Mouse (Mus musculus): Measurements from ENCODE around the gene Ckmt2.
A peak's percentile ranks its signal among the peaks of the same experiment; 100 is the strongest.

The Ckmt2 gene

GRCm38 (mm10) chr13:91876741-91877349, at the start of gene Ckmt2:
Gene Ckmt2, minus strand, starts transcription at chr13:91876885.
- DNase-seq = peak in 1 of 2 experiments; percentile 45

- no peak for DNase-seq
These were observed 44.3 kb upstream of the Ckmt2 start for GRCm38 (mm10) chr13:91921010-91921409.

- no peak for DNase-seq
These were observed 42.1 kb upstream of the Ckmt2 start for GRCm38 (mm10) chr13:91918764-91919163.

GRCm38 (mm10) chr13:91917835-91918234, 41.1 kb upstream of the Ckmt2 start:
- DNase-seq = no peak

GRCm38 (mm10) chr13:91916308-91916707, 39.6 kb upstream of the Ckmt2 start:
- DNase-seq = no peak

DNA sequence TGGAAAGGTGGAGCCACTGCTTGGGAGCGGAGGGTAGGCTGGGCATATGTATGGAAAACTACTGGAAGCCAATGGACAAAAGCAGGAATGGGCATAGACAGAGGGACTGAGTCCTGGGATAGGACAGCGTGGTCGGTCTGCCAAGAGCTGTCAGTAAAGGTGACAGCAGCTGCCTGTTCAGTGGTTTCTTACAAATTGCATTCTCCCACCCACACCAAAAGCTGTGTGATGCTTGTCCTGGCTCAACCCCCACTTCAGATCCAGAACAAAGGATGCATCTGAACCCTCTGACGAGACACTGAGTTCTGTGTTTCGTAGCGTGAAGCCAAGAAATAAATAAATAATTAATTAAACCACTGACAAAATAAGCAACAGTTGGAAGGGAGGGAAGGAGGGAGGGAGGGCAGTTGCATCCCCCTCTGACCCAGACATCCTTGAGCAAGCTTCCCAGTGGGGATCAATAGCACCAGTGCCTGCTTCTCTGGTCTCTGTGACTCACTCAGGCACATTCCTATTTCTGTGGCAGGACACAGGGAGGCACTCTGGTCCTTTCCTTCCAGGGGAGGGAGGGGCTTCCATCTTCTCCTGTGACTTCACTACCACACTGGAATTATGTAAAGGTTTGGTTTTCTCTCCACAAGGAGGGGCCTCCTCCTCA, 39.0 kb upstream of the Ckmt2 start:
- DNase-seq = no peak

GRCm38 (mm10) chr13:91915192-91915581, 38.5 kb upstream of the Ckmt2 start:
- no peak for DNase-seq

DNA sequence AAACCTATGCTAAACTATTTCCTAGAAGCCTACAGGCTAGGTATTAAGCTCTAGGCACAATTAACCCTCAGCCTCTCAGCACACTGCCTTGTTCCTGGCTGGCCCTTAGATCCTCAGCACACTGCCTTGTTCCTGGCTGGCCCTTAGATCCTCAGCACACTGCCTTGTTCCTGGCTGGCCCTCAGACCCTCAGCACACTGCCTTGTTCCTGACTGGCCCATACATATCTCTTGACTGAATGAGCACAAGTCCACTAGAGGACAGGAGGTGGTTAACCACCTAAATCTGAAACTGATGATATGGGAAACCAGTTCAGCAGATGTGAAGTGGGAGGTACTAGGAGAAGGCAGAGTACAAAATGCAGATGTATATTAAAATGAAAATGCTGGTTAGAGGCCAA, 35.0 kb upstream of the Ckmt2 start:
- DNase-seq = no peak

DNA sequence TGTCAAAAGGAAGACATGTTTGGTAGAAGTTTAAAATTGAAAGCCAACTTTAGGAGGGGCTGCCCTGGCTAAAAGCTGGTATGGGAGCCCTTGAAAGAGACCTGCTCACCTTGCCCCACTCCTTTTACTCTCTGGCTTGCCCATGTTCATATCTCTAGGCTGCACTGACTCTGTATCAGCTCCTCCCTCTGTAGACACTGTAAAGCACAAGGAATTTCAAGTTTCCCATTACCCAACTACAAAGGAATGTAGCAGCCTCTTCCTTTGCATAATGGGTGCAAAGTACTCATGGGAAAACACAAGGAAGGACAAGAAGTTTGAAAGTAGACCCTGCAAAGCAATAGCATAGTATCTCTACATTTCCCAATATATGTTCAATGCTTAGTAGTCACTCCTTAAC, 34.5 kb upstream of the Ckmt2 start:
- no peak for DNase-seq

DNA sequence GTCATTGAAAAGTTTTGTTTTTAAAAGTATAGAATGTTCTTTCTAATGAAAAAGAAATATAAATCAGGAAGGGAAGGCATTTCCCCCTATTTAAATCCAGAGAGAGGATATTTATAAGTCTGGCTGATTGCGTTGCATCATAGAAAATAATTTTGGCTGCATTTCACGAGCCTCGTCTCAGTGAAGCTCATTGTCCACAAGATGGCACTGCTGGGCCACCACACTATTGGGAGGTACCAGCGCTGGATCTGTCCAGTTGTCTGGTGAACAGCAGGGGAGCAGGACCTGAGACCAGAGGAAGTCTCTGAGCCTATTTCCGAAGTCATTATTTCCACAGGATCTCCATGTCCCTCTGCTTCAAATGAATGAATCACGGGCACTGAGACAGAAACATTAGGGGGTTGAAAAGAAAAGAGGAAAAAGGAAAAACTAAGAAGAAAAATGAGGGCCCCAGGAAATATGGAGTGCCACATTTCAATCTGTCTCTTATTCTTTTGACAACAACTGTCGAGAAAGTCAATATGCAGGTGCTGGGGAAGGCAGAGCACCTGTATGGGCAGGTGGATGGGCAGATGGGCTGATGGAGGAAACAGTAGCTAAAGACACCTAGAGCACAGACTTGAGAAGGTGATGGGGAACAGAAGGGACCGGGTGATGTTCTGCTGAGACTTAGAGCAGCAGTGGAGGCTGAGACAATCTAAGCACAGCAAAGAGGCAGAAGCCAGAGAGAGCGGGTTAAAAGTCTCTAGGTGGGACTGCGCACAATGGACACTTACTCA, 31.7 kb upstream of the Ckmt2 start:
- peak; percentile 86 to 89 for DNase-seq

GRCm38 (mm10) chr13:91906338-91906737, 29.7 kb upstream of the Ckmt2 start:
- DNase-seq = no peak

- no peak for DNase-seq
These were observed 19.8 kb upstream of the Ckmt2 start for GRCm38 (mm10) chr13:91896476-91896875.

DNA sequence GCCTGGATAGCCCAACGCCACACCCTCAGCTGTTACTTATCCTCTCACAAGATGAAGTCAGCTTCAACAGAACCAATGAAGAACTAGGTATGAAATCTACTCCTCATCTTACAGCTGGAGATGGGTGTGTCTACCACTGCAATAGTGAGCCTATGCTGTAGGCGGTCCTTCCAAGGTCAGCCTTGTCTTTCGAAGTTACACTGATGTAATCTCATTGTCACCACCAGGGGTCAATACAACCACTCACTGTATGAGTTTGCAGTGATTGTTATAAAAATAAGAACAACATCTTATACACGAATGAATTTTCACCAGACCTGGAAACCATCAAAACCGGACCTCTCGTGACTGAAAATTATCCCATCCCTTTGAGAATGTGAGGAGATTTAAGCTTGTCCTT, 16.4 kb upstream of the Ckmt2 start:
- DNase-seq = peak in 1 of 2 experiments; percentile 22

- no peak for DNase-seq
These were observed 13.4 kb upstream of the Ckmt2 start for GRCm38 (mm10) chr13:91890031-91890619.

- DNase-seq = no peak
These were observed 8.2 kb upstream of the Ckmt2 start for GRCm38 (mm10) chr13:91884714-91885386.

DNA sequence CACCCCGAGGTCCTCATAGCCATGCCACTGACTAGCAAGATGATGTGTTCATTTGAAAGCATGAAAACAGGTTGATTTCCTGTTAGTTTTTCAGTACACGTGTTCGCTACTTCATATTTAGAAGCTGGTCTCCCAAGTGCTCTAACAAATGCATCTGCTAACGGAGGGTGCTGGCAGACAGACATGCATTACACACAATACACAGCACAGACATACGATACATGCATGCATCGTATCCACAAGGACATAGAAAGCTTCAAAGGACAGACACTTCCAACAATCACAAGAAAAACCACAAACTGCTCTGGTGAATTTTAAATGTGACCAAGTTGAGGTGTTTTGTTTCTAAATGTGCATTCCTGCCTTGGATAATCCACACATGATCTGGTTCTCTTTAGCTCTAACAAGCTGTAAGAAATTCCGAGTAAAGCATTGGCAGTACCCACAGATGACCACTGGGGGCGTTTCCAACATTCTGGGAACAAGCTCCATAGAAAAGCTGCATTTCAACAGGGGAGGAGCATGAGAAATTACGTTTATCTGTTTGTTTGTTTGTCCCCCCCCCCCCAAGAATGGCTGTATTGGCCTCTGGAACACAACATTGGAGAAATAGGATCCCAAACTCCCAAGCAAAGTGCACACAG, 5.3 kb upstream of the Ckmt2 start:
- DNase-seq = peak; percentile 46 to 67

GRCm38 (mm10) chr13:91880256-91880655, 3.6 kb upstream of the Ckmt2 start:
- no peak for DNase-seq

GRCm38 (mm10) chr13:91877996-91878395, 1.3 kb upstream of the Ckmt2 start:
- no peak for DNase-seq

DNA sequence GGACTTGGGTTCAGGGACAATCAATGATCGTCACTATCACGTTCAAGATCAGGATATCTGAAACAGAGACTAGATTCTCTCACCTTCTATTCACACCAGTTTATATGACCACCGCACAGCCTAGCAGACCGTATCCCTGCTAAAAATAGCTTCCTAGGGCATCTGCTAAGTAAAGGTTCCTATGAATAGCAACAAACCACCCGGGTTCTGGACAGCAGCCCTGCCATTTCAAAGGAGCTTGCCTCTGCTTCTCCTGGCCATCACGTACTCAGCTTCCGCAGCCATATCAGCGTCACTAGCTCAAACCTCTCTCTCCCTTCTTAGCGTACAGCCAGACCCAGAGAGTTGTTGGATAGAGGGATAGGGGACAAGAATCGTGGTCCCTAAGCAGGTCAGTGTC, 665 bp upstream of the Ckmt2 start:
- DNase-seq = no peak

- no peak for DNase-seq
These were observed 1.1 kb downstream of the Ckmt2 start for GRCm38 (mm10) chr13:91875581-91875980.

DNA sequence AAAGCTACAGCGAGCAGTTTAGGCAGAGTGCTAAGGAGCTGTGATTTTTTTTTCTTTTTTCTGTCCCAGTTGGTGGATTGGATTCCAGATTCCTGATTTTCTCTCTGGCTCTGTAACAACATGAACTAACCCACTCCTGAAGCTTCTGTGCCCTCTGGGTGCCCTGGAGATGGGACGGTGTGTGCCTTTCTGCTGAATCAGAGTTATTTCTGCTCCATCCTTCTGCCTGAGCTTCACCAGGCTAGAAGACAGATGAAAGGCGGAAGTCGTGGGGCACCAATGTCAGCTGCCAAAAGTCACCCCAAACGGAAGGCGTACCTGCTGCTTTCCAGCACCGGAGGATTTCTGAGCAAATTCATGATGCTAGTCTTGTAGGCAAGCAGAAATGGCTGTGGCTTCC, 2.1 kb downstream of the Ckmt2 start:
- no peak for DNase-seq

DNA sequence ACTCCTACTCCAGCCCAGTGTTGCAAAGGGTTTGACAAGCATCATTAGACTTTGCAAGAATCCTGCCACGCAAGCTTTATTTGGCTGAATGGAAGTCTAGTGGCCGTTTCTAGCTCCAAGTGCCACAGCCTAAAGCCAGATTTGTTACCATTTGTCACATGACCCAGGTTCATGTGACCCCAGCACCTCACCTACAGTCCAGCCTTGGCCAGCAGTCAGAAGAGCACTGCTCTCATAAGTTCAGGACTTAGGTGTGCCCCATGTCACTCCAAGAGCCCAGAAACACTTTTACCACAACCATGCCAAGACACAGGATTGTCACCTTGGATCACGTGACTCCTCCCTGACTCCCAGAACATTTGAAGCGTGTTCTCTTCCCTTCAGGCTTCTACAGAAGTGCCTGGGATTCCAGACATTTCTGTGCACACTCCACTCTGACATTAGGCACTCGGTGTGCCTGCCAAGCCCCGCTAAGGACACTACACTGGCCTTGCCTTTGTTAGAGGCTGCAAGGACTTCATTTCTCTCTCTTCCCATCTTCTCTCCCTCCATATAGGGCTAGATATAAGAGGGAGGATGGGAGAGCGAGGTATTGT, 2.9 kb downstream of the Ckmt2 start:
- DNase-seq = no peak

All from kidney, postnatal 25 days (tissue).